Mouse (Mus musculus) MEL (cell line): ENCODE measurements at regions not wholly inside any gene's neighbourhood (a gene's known extent, or its start where the extent isn't known, plus 50 kb on each side); places are given as distances from the start of the nearest gene placed in this dataset.

Experiments used
- DNase-seq: peaks from one replicate; pipeline ENCODE4 v3.0.0; 2011; ENCODE audit warnings: low read depth, low spot score
- H3K27ac ChIP-seq: 2 replicates; pipeline ENCODE4 v1.5.1; 2012; ENCODE audit warnings: low read depth, mild to moderate bottlenecking, control low read depth, low read length, moderate library complexity; ENCODE audit not compliant: control insufficient read depth
- H3K27me3 ChIP-seq, 2 experiments: fragments of 150-350 bp in 1 of 2; sonication (generic) in 1 of 2; 2 replicates each; pipeline ENCODE4 v1.6.1; 2012; ENCODE audit warnings: low read length in 2 of 2, mild to moderate bottlenecking in 2 of 2, improper control_type of control experiment in 1 of 2, moderate library complexity in 1 of 2; ENCODE audit not compliant: insufficient read depth in 2 of 2, control insufficient read depth in 1 of 2
- H3K36me3 ChIP-seq, 2 experiments: 2 replicates each; pipeline ENCODE4 v1.6.1; 2012 to 2014; ENCODE audit warnings: low read length in 2 of 2, improper control_type of control experiment in 1 of 2, inconsistent platforms in 1 of 2, mild to moderate bottlenecking in 1 of 2; ENCODE audit not compliant: insufficient read depth in 2 of 2, control insufficient read depth in 1 of 2
- H3K4me1 ChIP-seq, 2 experiments: fragments of 150-350 bp in 1 of 2; sonication (generic) in 1 of 2; 2 replicates each; pipeline ENCODE4 v1.6.1; 2012; ENCODE audit warnings: low read length in 2 of 2, improper control_type of control experiment in 1 of 2, mild to moderate bottlenecking in 1 of 2; ENCODE audit not compliant: insufficient read depth in 2 of 2, control insufficient read depth in 1 of 2
- H3K4me3 ChIP-seq, 2 experiments: fragments of 150-350 bp in 1 of 2; sonication (generic) in 1 of 2; 2 replicates each; pipeline ENCODE4 v1.5.1; 2012; ENCODE audit warnings: low read depth in 2 of 2, low read length in 2 of 2, mild to moderate bottlenecking in 2 of 2, moderate library complexity in 2 of 2, control low read depth in 1 of 2, improper control_type of control experiment in 1 of 2; ENCODE audit not compliant: control insufficient read depth in 1 of 2, insufficient read depth in 1 of 2
- H3K79me2 ChIP-seq: 2 replicates; pipeline ENCODE4 v1.6.1; 2012; ENCODE audit warnings: mild to moderate bottlenecking, low read length, moderate library complexity; ENCODE audit not compliant: control insufficient read depth, poor library complexity, insufficient read depth
- H3K9ac ChIP-seq: 2 replicates; pipeline ENCODE4 v1.6.1; 2012; ENCODE audit warnings: low read depth, mild to moderate bottlenecking, control low read depth, low read length, moderate library complexity; ENCODE audit not compliant: control insufficient read depth, poor library complexity, severe bottlenecking
- H3K9me3 ChIP-seq: fragments of 150-350 bp; sonication (generic); replicated peaks from 2 replicates; pipeline ENCODE4 v1.6.1; 2012; ENCODE audit warnings: mild to moderate bottlenecking, low read length, improper control_type of control experiment, moderate library complexity; ENCODE audit not compliant: insufficient read depth
- CTCF ChIP-seq, 3 experiments: IDR thresholded peaks in 2 of 3; conservative IDR thresholded peaks in 1 of 3; 2 replicates each; pipeline ENCODE4 v1.5.1; 2011 to 2012; ENCODE audit warnings: low read length in 3 of 3, low read depth in 2 of 3, mild to moderate bottlenecking in 2 of 3, improper control_type of control experiment in 1 of 3, inconsistent platforms in 1 of 3, mixed read lengths in 1 of 3, moderate library complexity in 1 of 3; ENCODE audit not compliant: control insufficient read depth in 1 of 3, insufficient read depth in 1 of 3, poor library complexity in 1 of 3, severe bottlenecking in 1 of 3
- ELF1 ChIP-seq: IDR thresholded peaks from 2 replicates; pipeline ENCODE4 v1.6.1; 2014; ENCODE audit warnings: low read depth, mild to moderate bottlenecking, inconsistent platforms, low read length, improper control_type of control experiment, moderate library complexity
- ETS1 ChIP-seq: IDR thresholded peaks from 2 replicates; pipeline ENCODE4 v1.6.1; 2012; ENCODE audit warnings: low read depth, mild to moderate bottlenecking, inconsistent platforms, low read length, improper control_type of control experiment, moderate library complexity
- GATA1 ChIP-seq: IDR thresholded peaks from 2 replicates; pipeline ENCODE4 v1.6.1; 2011; ENCODE audit warnings: low read depth, low read length, improper control_type of control experiment
- MAFK ChIP-seq: IDR thresholded peaks from 2 replicates; pipeline ENCODE4 v1.6.1; 2011; ENCODE audit warnings: low read depth, mild to moderate bottlenecking, low read length, improper control_type of control experiment, borderline replicate concordance
- MAZ ChIP-seq: IDR thresholded peaks from 2 replicates; pipeline ENCODE4 v1.6.1; 2012; ENCODE audit warnings: low read depth, mild to moderate bottlenecking, inconsistent platforms, low read length, improper control_type of control experiment
- MXI1 ChIP-seq: IDR thresholded peaks from 2 replicates; pipeline ENCODE4 v1.6.1; 2011; ENCODE audit warnings: mild to moderate bottlenecking, low read depth, low read length, improper control_type of control experiment
- MYB ChIP-seq: IDR thresholded peaks from 2 replicates; pipeline ENCODE4 v1.6.1; 2011; ENCODE audit warnings: mild to moderate bottlenecking, low read depth, low read length, improper control_type of control experiment
- NELFE ChIP-seq: IDR thresholded peaks from 2 replicates; pipeline ENCODE4 v1.6.1; 2011; ENCODE audit warnings: low read depth, low read length, improper control_type of control experiment
- NRF1 ChIP-seq: IDR thresholded peaks from 2 replicates; pipeline ENCODE4 v1.6.1; 2014; ENCODE audit warnings: low read depth, mild to moderate bottlenecking, inconsistent platforms, low read length, improper control_type of control experiment, moderate library complexity; ENCODE audit not compliant: poor library complexity, insufficient read depth, severe bottlenecking
- POLR2AphosphoS2 ChIP-seq: IDR thresholded peaks from 2 replicates; pipeline ENCODE4 v1.6.1; 2011; ENCODE audit warnings: low read length, improper control_type of control experiment
- RAD21 ChIP-seq: IDR thresholded peaks from 2 replicates; pipeline ENCODE4 v1.6.1; 2011; ENCODE audit warnings: mild to moderate bottlenecking, low read depth, low read length, improper control_type of control experiment
- RCOR1 ChIP-seq: IDR thresholded peaks from 2 replicates; pipeline ENCODE4 v1.6.1; 2012; ENCODE audit warnings: low read depth, mild to moderate bottlenecking, inconsistent platforms, low read length, improper control_type of control experiment
- SIN3A ChIP-seq: IDR thresholded peaks from 2 replicates; pipeline ENCODE4 v1.6.1; 2012; ENCODE audit warnings: low read length, improper control_type of control experiment, inconsistent platforms
- SMC3 ChIP-seq: IDR thresholded peaks from 2 replicates; pipeline ENCODE4 v1.6.1; 2011; ENCODE audit warnings: low read depth, low read length, improper control_type of control experiment
- TAL1 ChIP-seq: IDR thresholded peaks from 2 replicates; pipeline ENCODE4 v1.6.1; 2012; ENCODE audit warnings: mild to moderate bottlenecking, inconsistent platforms, low read length, moderate library complexity, mixed read lengths
- TBP ChIP-seq: IDR thresholded peaks from 2 replicates; pipeline ENCODE4 v1.8.0; 2011; ENCODE audit warnings: low read depth, low read length, improper control_type of control experiment
- TCF12 ChIP-seq: IDR thresholded peaks from 2 replicates; pipeline ENCODE4 v1.6.1; 2014; ENCODE audit warnings: low read depth, mild to moderate bottlenecking, inconsistent platforms, low read length, improper control_type of control experiment, moderate library complexity
- UBTF ChIP-seq: IDR thresholded peaks from 2 replicates; pipeline ENCODE4 v1.6.1; 2012; ENCODE audit warnings: low read depth, mild to moderate bottlenecking, inconsistent platforms, low read length, improper control_type of control experiment, moderate library complexity, borderline replicate concordance; ENCODE audit not compliant: insufficient read depth
- USF2 ChIP-seq, 2 experiments: IDR thresholded peaks; 2 replicates each; pipeline ENCODE4 v1.6.1; 2011 to 2012; ENCODE audit warnings: improper control_type of control experiment in 2 of 2, low read length in 2 of 2, borderline replicate concordance in 1 of 2, inconsistent platforms in 1 of 2, low read depth in 1 of 2, mild to moderate bottlenecking in 1 of 2; ENCODE audit not compliant: insufficient read depth in 1 of 2
- ZC3H11A ChIP-seq: IDR thresholded peaks from 2 replicates; pipeline ENCODE4 v1.6.1; 2012; ENCODE audit warnings: low read depth, mild to moderate bottlenecking, inconsistent platforms, low read length, improper control_type of control experiment
- ZMIZ1 ChIP-seq: IDR thresholded peaks from 2 replicates; pipeline ENCODE4 v1.6.1; 2012; ENCODE audit warnings: low read depth, mild to moderate bottlenecking, inconsistent platforms, low read length, improper control_type of control experiment, moderate library complexity

GRCm38 (mm10) chr6:118322631-118323030 lies 96.6 kb downstream of the Bms1 start:
- no peak for TF ChIP-seq SIN3A
- TF ChIP-seq GATA1 = no peak
- TF ChIP-seq ZMIZ1 = no peak
- TF ChIP-seq USF2 (IDR thresholded peaks at IDR 0.05; ENCODE audit: borderline replicate concordance in 1 of 2, insufficient read depth in 1 of 2, low read depth in 1 of 2, low read length in 2 of 2) = no peak
- no peak for TF ChIP-seq SMC3
- no peak for TF ChIP-seq NRF1
- no peak for TF ChIP-seq ETS1
- no peak for TF ChIP-seq CTCF (IDR thresholded peaks at IDR 0.05 in 2 of 3, conservative IDR thresholded peaks at IDR 0.05 in 1 of 3; ENCODE audit: control insufficient read depth in 1 of 3, insufficient read depth in 1 of 3, low read depth in 2 of 3, low read length in 3 of 3, poor library complexity in 1 of 3, severe bottlenecking in 1 of 3)
- TF ChIP-seq MYB = no peak
- TF ChIP-seq TCF12 = no peak
- TF ChIP-seq ZC3H11A = no peak
- no peak for TF ChIP-seq NELFE
- no peak for TF ChIP-seq ELF1
- TF ChIP-seq TBP = no peak
- no peak for TF ChIP-seq RAD21
- TF ChIP-seq, all 39 proteins: peak for 0
- Histone ChIP-seq H3K9me3 (no peaks in the 10 kb centered on the region), H3K4me1 (no peaks in the 10 kb centered on the region), H3K27me3 (no peaks in the 10 kb centered on the region; a peak in 2 of 4 replicates), H3K9ac (no peak overlapping the region), H3K79me2 (no peaks in the 10 kb centered on the region), H3K27ac (no peak overlapping the region), H3K4me3 (no peak overlapping the region), H3K36me3 (no peaks in the 10 kb centered on the region)
- no peak for DNase-seq

- H3K9me3 ChIP-seq = no peaks in the 10 kb centered on the region
- H3K4me1 ChIP-seq = no peaks in the 10 kb centered on the region
- TF ChIP-seq RCOR1 (no peak), MAZ (no peak), TAL1 (no peak), POLR2AphosphoS2 (no peak), MAFK (no peak), MXI1 (no peak), UBTF (no peak)
- H3K36me3 ChIP-seq = no peaks in the 10 kb centered on the region
- H3K9ac ChIP-seq = no peak overlapping the region
- H3K27ac ChIP-seq = no peak overlapping the region
- H3K79me2 ChIP-seq = no peaks in the 10 kb centered on the region
- no peak for DNase-seq
- no peaks in the 10 kb centered on the region; a peak in 2 of 4 replicates for H3K27me3 ChIP-seq
- no peak overlapping the region for H3K4me3 ChIP-seq
Measured at GRCm38 (mm10) chr6:118322061-118322460, 97.2 kb downstream of the Bms1 start.
